In the genomic region with DNA sequence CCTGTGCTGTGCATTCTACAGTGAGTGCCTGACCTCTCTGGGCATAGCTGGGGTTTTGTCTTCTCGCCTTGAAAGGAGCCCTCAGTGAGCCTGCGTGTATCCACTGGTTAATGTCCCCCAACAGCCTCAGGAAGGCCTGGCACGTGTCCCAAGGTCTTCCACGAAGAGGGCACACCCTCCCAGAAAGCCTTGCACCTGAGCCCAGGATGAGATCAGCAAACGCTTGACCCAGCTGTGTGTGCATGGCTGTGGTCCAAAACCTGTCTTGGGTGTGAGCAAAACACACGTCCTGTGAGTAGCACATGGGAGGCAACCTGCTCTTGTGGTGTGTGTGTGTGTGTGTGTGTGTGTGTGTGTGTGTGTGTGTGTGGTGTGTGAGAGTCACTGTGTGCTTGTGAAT, we compare ENCODE assay signal across 8 mouse cellular contexts. TPM values are rescaled to one million over a fixed set of nuclear protein-coding genes. Genes with fewer than 3 reads are reported as not detected.
DNase-seq lines count a peak whose midpoint lies in the region; ATAC-seq and TF ChIP-seq lines count a peak whose summit lies in the region.

No protein-coding gene starts in this region.

- TF ChIP-seq POLR2A in myocyte (IDR thresholded peaks at IDR 0.05; ENCODE audit: insufficient read length, low read depth), result no peak

- H3K9ac ChIP-seq in limb, embryonic 13.5 days, result no peak overlapping the region
- no peak overlapping the region for H3K9ac ChIP-seq in intestine, postnatal 0 days (ENCODE audit: low read depth, low read length)

- WGBS in limb, embryonic 13.5 days, result 37% methylated on average over 6 of the region's 6 CpGs
- WGBS in limb, embryonic 10.5 days, result 82% methylated on average over 6 of the region's 6 CpGs
- WGBS in intestine, postnatal 0 days, result 18% methylated on average over 6 of the region's 6 CpGs

- peaks cover 34% of the 10 kb centered on the region for H3K4me1 ChIP-seq in limb, embryonic 13.5 days
- peaks cover 27% of the 10 kb centered on the region for H3K4me1 ChIP-seq in limb, embryonic 10.5 days
- H3K4me1 ChIP-seq in intestine, postnatal 0 days (replicated peaks; ENCODE audit: control insufficient read depth, insufficient read depth, low read length), result 0 out of 2 replicates have a peak, but pooled peaks cover 6% of the 10 kb centered on the region

- no peaks in the 10 kb centered on the region for H3K27me3 ChIP-seq in limb, embryonic 13.5 days
- no peaks in the 10 kb centered on the region for H3K27me3 ChIP-seq in limb, embryonic 10.5 days (ENCODE audit: low read depth, poor library complexity, severe bottlenecking)
- H3K27me3 ChIP-seq in intestine, postnatal 0 days (replicated peaks; ENCODE audit: control insufficient read depth, insufficient read depth, low read length), result no peaks in the 10 kb centered on the region
- no peaks in the 10 kb centered on the region for H3K27me3 ChIP-seq in myocyte (ENCODE audit: control insufficient read depth, insufficient read depth, insufficient read length)

- no peaks in the 10 kb centered on the region for H3K79me2 ChIP-seq in myocyte (ENCODE audit: control insufficient read depth, insufficient read depth)

- no peak overlapping the region for H3ac ChIP-seq in myocyte (ENCODE audit: control insufficient read depth, insufficient read length)

- no peaks in the 10 kb centered on the region for H3K36me3 ChIP-seq in limb, embryonic 13.5 days
- H3K36me3 ChIP-seq in limb, embryonic 10.5 days, result no peaks in the 10 kb centered on the region
- H3K36me3 ChIP-seq in intestine, postnatal 0 days (ENCODE audit: control insufficient read depth, insufficient read depth), result no peaks in the 10 kb centered on the region
- H3K36me3 ChIP-seq in myocyte (ENCODE audit: control insufficient read depth, insufficient read depth), result no peaks in the 10 kb centered on the region

- no peak for DNase-seq in limb, embryonic 10.5 days (ENCODE audit: low spot score)
- no peak for DNase-seq in cerebellum, adult 18-20 months
- DNase-seq in cerebellum, adult 9-10 months, result no peak

- peak overlapping the region; percentile 86; the same call in 1 of the 2 replicates for H3K27ac ChIP-seq in limb, embryonic 13.5 days
- H3K27ac ChIP-seq in limb, embryonic 10.5 days, result no peak overlapping the region
- H3K27ac ChIP-seq in intestine, postnatal 0 days (ENCODE audit: low read depth, low read length), result no peak overlapping the region

- no peaks in the 10 kb centered on the region for H3K9me3 ChIP-seq in limb, embryonic 13.5 days
- H3K9me3 ChIP-seq in limb, embryonic 10.5 days (replicated peaks), result no peaks in the 10 kb centered on the region
- no peaks in the 10 kb centered on the region for H3K9me3 ChIP-seq in intestine, postnatal 0 days (ENCODE audit: control insufficient read depth)

- H3K4me2 ChIP-seq in limb, embryonic 13.5 days (replicated peaks), result no peak overlapping the region
- H3K4me2 ChIP-seq in intestine, postnatal 0 days (replicated peaks; ENCODE audit: low read depth), result no peak overlapping the region
- H3K4me2 ChIP-seq in myocyte (ENCODE audit: low read depth), result no peak overlapping the region

- ATAC-seq in limb, embryonic 13.5 days (ENCODE audit: low FRiP score, low read depth), result peak; percentile 20; the same call in 1 of the 2 replicates
- peak; percentile 33; the same call in 1 of the 2 replicates for ATAC-seq in common myeloid progenitor, adult 5-6 weeks (replicated peaks; ENCODE audit: low read depth, poor library complexity, severe bottlenecking)
- ATAC-seq in intestine, postnatal 0 days, result peak; percentile 63
- no peak for ATAC-seq in erythroid progenitor cell, adult 5-6 weeks (replicated peaks; ENCODE audit: low FRiP score, poor library complexity, severe bottlenecking)

- no peak for TF ChIP-seq CTCF in intestine, postnatal 0 days (IDR thresholded peaks at IDR 0.05; ENCODE audit: low read depth)

- no peak overlapping the region for H3K4me3 ChIP-seq in limb, embryonic 13.5 days
- no peak overlapping the region for H3K4me3 ChIP-seq in limb, embryonic 10.5 days
- H3K4me3 ChIP-seq in intestine, postnatal 0 days (ENCODE audit: low read depth, low read length), result no peak overlapping the region
- H3K4me3 ChIP-seq in myocyte, result no peak overlapping the region

TF ChIP-seq in myocyte, 11 proteins besides CTCF, POLR2A, EP300 and RAD21:
- TF ChIP-seq MYOD1 (IDR thresholded peaks at IDR 0.05; ENCODE audit: control insufficient read depth in 1 of 3, insufficient read length in 2 of 3, low read depth in 2 of 3) (peak in 1 of 3 experiments; percentile 70), E2F4 (IDR thresholded peaks at IDR 0.05; ENCODE audit: insufficient read depth) (no peak), MYOG (IDR thresholded peaks at IDR 0.05; ENCODE audit: control insufficient read depth in 1 of 3, insufficient read depth in 1 of 3, insufficient read length in 2 of 3, low read depth in 2 of 3) (peak in 2 of 3 experiments; percentile 67 to 94), TCF3 (IDR thresholded peaks at IDR 0.05; ENCODE audit: insufficient read length, low read depth) (peak; percentile 17)

RNA-seq across cellular contexts. Expression of gene Sik1, which starts 28.9 kb away (rescaled TPM):
- 13.1 and 14.3 TPM in 2 replicates for polyA plus RNA-seq in limb, embryonic 13.5 days (2015; fragmentation: Nextera tagmentation; extraction: Ambion mirVana)
- polyA plus RNA-seq in limb, embryonic 10.5 days (2016; fragmentation: Nextera tagmentation; extraction: Ambion mirVana), result 10.3 and 13.4 TPM in 2 replicates
- 21.1 and 29.5 TPM in 2 replicates for total RNA-seq in common myeloid progenitor, adult 5-6 weeks (2017)
- polyA plus RNA-seq in intestine, postnatal 0 days (2015; fragmentation: Nextera tagmentation; extraction: Ambion mirVana), result 2.9 and 3.8 TPM in 2 replicates
- 37.1 TPM for polyA plus RNA-seq in myocyte (2012; fragmentation: generic; extraction: Trizol)
- total RNA-seq in erythroid progenitor cell, adult 5-6 weeks (2015; ENCODE audit: low replicate concordance), result 7.6 and 9.2 TPM in 2 replicates
- 2.2 and 5.9 TPM in 2 replicates for total RNA-seq in erythroid progenitor cell, adult 5-6 weeks (2017; ENCODE audit: low replicate concordance)
